Mouse (Mus musculus): ENCODE results near the gene Vmn2r114. TPM values are rescaled to one million over a fixed set of nuclear protein-coding genes. Genes with fewer than 3 reads are reported as not detected.
"Not testable (repeated sequence)": the region's sequence is repeated elsewhere in the genome, so short reads cannot be mapped to it uniquely, and the experiment has no call there.

Gene Vmn2r114
- not detected in 2 replicates for polyA plus RNA-seq (2015; fragmentation: Nextera tagmentation; extraction: Ambion mirVana)

- H3K4me1 ChIP-seq (replicated peaks; ENCODE audit: control insufficient read depth, insufficient read depth, low read length); H3K27me3 ChIP-seq (ENCODE audit: control insufficient read depth, insufficient read depth, low read depth, low read length); H3K9ac ChIP-seq (ENCODE audit: low read length); H3K4me3 ChIP-seq (ENCODE audit: low read length); H3K27ac ChIP-seq (ENCODE audit: low read length); H3K36me3 ChIP-seq (ENCODE audit: control insufficient read depth, insufficient read depth, low read length); H3K9me3 ChIP-seq (ENCODE audit: control insufficient read depth, low read length); H3K4me2 ChIP-seq (ENCODE audit: low read depth, low read length); ATAC-seq (ENCODE audit: low read depth): not testable (repeated sequence)
- 60% methylated on average over 2 of the region's 2 CpGs for WGBS
Measured at GRCm38 (mm10) chr17:23312437-23312836, at the start of gene Vmn2r114. TSS of gene Vmn2r114 (minus strand) at chr17:23312537.

- no peak overlapping the region for H3K9ac ChIP-seq (ENCODE audit: low read length)
- H3K9me3 ChIP-seq (ENCODE audit: control insufficient read depth, low read length) = no peaks in the 10 kb centered on the region
- 50% methylated on average over 1 of the region's 1 CpGs for WGBS
- no peaks in the 10 kb centered on the region for H3K36me3 ChIP-seq (ENCODE audit: control insufficient read depth, insufficient read depth, low read length)
- no peak overlapping the region for H3K4me3 ChIP-seq (ENCODE audit: low read length)
- no peak overlapping the region for H3K27ac ChIP-seq (ENCODE audit: low read length)
- no peaks in the 10 kb centered on the region for H3K27me3 ChIP-seq (ENCODE audit: control insufficient read depth, insufficient read depth, low read depth, low read length)
- H3K4me2 ChIP-seq (ENCODE audit: low read depth, low read length) = no peak overlapping the region
- ATAC-seq (ENCODE audit: low read depth) = no peak
- no peaks in the 10 kb centered on the region for H3K4me1 ChIP-seq (replicated peaks; ENCODE audit: control insufficient read depth, insufficient read depth, low read length)
Measured at GRCm38 (mm10) chr17:23351644-23352043, 39.3 kb upstream of the Vmn2r114 start.

- H3K27me3 ChIP-seq (ENCODE audit: control insufficient read depth, insufficient read depth, low read depth, low read length); H3K9me3 ChIP-seq (ENCODE audit: control insufficient read depth, low read length); H3K36me3 ChIP-seq (ENCODE audit: control insufficient read depth, insufficient read depth, low read length); H3K4me1 ChIP-seq (replicated peaks; ENCODE audit: control insufficient read depth, insufficient read depth, low read length); ATAC-seq (ENCODE audit: low read depth); H3K9ac ChIP-seq (ENCODE audit: low read length); H3K27ac ChIP-seq (ENCODE audit: low read length); H3K4me2 ChIP-seq (ENCODE audit: low read depth, low read length); H3K4me3 ChIP-seq (ENCODE audit: low read length): not testable (repeated sequence)
- 36% methylated on average over 2 of the region's 2 CpGs for WGBS
Measured at GRCm38 (mm10) chr17:23343441-23343840, 31.1 kb upstream of the Vmn2r114 start, which contains the start of gene Vmn2r115. TSS of gene Vmn2r115 (plus strand) at chr17:23343741.

- no peaks in the 10 kb centered on the region for H3K4me1 ChIP-seq (replicated peaks; ENCODE audit: control insufficient read depth, insufficient read depth, low read length)
- H3K4me2 ChIP-seq (ENCODE audit: low read depth, low read length) = no peak overlapping the region
- WGBS = 77% methylated on average over 6 of the region's 6 CpGs
- no peaks in the 10 kb centered on the region for H3K27me3 ChIP-seq (ENCODE audit: control insufficient read depth, insufficient read depth, low read depth, low read length)
- no peak overlapping the region for H3K27ac ChIP-seq (ENCODE audit: low read length)
- peaks cover 6% of the 10 kb centered on the region for H3K9me3 ChIP-seq (ENCODE audit: control insufficient read depth, low read length)
- ATAC-seq (ENCODE audit: low read depth) = no peak
- no peak overlapping the region for H3K4me3 ChIP-seq (ENCODE audit: low read length)
- no peaks in the 10 kb centered on the region for H3K36me3 ChIP-seq (ENCODE audit: control insufficient read depth, insufficient read depth, low read length)
- no peak overlapping the region for H3K9ac ChIP-seq (ENCODE audit: low read length)
Measured at GRCm38 (mm10) chr17:23330657-23331056, 18.3 kb upstream of the Vmn2r114 start.

Other genes with a start within 250 kb of the Vmn2r114 start
- gene Zfp40, start 119.3 kb downstream of the Vmn2r114 start, polyA plus RNA-seq (2015; fragmentation: Nextera tagmentation; extraction: Ambion mirVana) = 11.7 and 12.5 TPM in 2 replicates
- gene Vmn2r115, start 31.2 kb upstream of the Vmn2r114 start, polyA plus RNA-seq (2015; fragmentation: Nextera tagmentation; extraction: Ambion mirVana) = not detected in 2 replicates
- gene Vmn2r116, start 72.1 kb upstream of the Vmn2r114 start, polyA plus RNA-seq (2015; fragmentation: Nextera tagmentation; extraction: Ambion mirVana) = not detected in 2 replicates
- not detected in 2 replicates for gene Vmn2r117, start 167.2 kb upstream of the Vmn2r114 start, polyA plus RNA-seq (2015; fragmentation: Nextera tagmentation; extraction: Ambion mirVana)